Mouse (Mus musculus): ENCODE results near the gene Cacng6. TPM values are rescaled to one million over a fixed set of nuclear protein-coding genes. Genes with fewer than 3 reads are reported as not detected.

Cacng6 gene
- total RNA-seq, 2 experiments from 2014 or later = 7.9 to 9.0 TPM

DNA sequence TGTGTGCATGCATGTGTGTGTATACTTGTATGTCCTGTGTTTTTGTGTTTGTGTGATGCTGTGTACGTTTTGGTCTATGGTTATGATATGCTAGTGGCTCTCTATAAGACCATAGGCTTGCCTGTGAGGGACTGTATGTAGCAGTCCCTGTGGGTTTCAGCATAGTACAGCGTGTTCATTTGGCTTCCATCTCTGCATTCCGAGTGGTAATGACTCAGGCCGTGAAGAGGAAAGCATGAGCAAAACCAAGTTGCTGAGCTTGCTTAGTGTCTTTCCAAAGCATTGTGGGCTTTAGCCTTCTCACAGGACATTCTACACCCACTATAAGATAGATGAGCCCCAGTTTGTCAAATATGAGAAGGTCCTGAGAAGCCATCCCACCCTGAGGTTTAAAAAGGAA is 39.3 kb downstream of the Cacng6 start:
- DNase-seq = no peak

- DNase-seq = no peak
These were observed 44.6 kb downstream of the Cacng6 start for GRCm38 (mm10) chr7:3468614-3469013.

- DNase-seq = no peak
These were observed 48.8 kb downstream of the Cacng6 start for GRCm38 (mm10) chr7:3472774-3473173.

- no peak for DNase-seq
These were observed 50.5 kb downstream of the Cacng6 start for GRCm38 (mm10) chr7:3474291-3475080.

DNA sequence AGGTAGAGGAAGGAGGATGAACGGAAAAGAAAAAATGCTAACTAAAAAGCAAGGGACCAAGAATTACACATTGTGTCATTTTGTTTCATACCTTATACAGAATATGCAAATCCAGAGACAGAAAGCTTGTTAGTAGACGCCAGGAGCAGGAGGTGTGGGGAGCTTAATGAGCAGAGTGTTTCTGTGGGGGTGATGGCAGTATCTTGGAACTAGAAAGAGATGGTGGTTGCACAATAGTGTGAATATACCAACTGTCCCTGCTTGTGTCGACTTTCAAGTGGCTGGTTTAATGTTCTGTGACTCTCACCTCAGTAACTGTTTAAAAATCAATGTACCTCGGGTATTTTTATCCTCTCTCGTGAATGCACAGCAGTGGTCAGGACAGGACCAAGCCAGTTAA is 52.7 kb downstream of the Cacng6 start:
- DNase-seq = no peak

- no peak for DNase-seq
These were observed 58.1 kb downstream of the Cacng6 start for GRCm38 (mm10) chr7:3481948-3482608.

Small RNA genes lying within 50 kb of the gene (microRNA-seq; reads per million reads assigned to microRNA genes)
- gene Gm23450 = 0.41 to 3.1 reads per million in 2 experiments

Other genes with a start within 250 kb of the Cacng6 start
- gene Nlrp12, start 174.5 kb upstream of the Cacng6 start, total RNA-seq (2021) = under 1 TPM; 0.07 TPM
- gene Myadm, start 135.1 kb upstream of the Cacng6 start, total RNA-seq (2021) = 100 to 1,000 TPM; 299 to 315 TPM
- gene Prkcg, start 135.0 kb upstream of the Cacng6 start, total RNA-seq (2021) = 1 to 10 TPM; 5.7 to 8.5 TPM
- 1 to 10 TPM; 6.9 to 7.4 TPM for gene Cacng7, start 91.2 kb upstream of the Cacng6 start, total RNA-seq (2021)
- under 1 TPM in 1 of 2 experiments, not detected in 1; 0.18 TPM for gene Cacng8, start 33.5 kb upstream of the Cacng6 start, total RNA-seq (2021)
- not detected for gene Tarm1, start 78.4 kb downstream of the Cacng6 start, total RNA-seq (2021)
- gene Oscar, start 192.0 kb downstream of the Cacng6 start, total RNA-seq (2021) = under 1 TPM; 0.52 to 0.81 TPM
- gene Ndufa3, start 193.2 kb downstream of the Cacng6 start, total RNA-seq (2021) = 1,000 to 10,000 TPM; 1,232 to 1,303 TPM
- gene Tfpt, start 205.7 kb downstream of the Cacng6 start, total RNA-seq (2021) = 10 to 100 TPM; 18.0 to 23.0 TPM
- 10 to 100 TPM; 37.5 to 40.3 TPM for gene Prpf31, start 205.8 kb downstream of the Cacng6 start, total RNA-seq (2021)
- 10 to 100 TPM; 37.9 to 38.3 TPM for gene Cnot3, start 221.1 kb downstream of the Cacng6 start, total RNA-seq (2021)
- 10 to 100 TPM in 1 of 2 experiments, 1 to 10 TPM in 1; 8.5 to 10.2 TPM for gene Leng1, start 241.6 kb downstream of the Cacng6 start, total RNA-seq (2021)

Measured in heart, postnatal 4 days (tissue).